Mouse (Mus musculus) heart, embryonic 13.5 days (tissue): ENCODE data around the gene Btg1. TPM values are rescaled to one million over a fixed set of nuclear protein-coding genes. Genes with fewer than 3 reads are reported as not detected.
A peak's percentile ranks its signal among the peaks of the same experiment; 100 is the strongest.

Experiments
- ATAC-seq: fragments of 200-750 bp; cut with Nextera tagmentation; 2 replicates; pipeline ENCODE4 v1.8.0; 2017; ENCODE audit warnings: moderate TSS enrichment; ENCODE audit not compliant: insufficient number of reproducible peaks, low FRiP score, low TSS enrichment; ENCODE audit errors: extremely low read depth
- H3K27ac ChIP-seq: fragments of 300-500 bp; sonication (generic); replicated peaks from 2 replicates; pipeline ENCODE4 v1.5.1; 2015; ENCODE audit warnings: moderate library complexity, mild to moderate bottlenecking, inconsistent platforms
- H3K27me3 ChIP-seq: fragments of 300-500 bp; sonication (generic); replicated peaks from 2 replicates; pipeline ENCODE4 v1.6.1; 2015; ENCODE audit warnings: mild to moderate bottlenecking, inconsistent platforms
- H3K36me3 ChIP-seq: fragments of 300-500 bp; sonication (generic); 2 replicates; pipeline ENCODE4 v1.6.1; 2015; ENCODE audit warnings: mild to moderate bottlenecking, inconsistent platforms
- H3K4me1 ChIP-seq: fragments of 300-500 bp; sonication (generic); 2 replicates; pipeline ENCODE4 v1.6.1; 2015; ENCODE audit warnings: inconsistent platforms
- H3K4me2 ChIP-seq: fragments of 300-500 bp; sonication (generic); 2 replicates; pipeline ENCODE4 v1.6.1; 2015; ENCODE audit warnings: inconsistent platforms, mild to moderate bottlenecking, moderate library complexity
- H3K4me3 ChIP-seq: fragments of 300-500 bp; sonication (generic); 2 replicates; pipeline ENCODE4 v1.5.1; 2015; ENCODE audit warnings: moderate library complexity, mild to moderate bottlenecking, inconsistent platforms
- H3K9ac ChIP-seq: fragments of 300-500 bp; sonication (generic); 2 replicates; pipeline ENCODE4 v1.6.1; 2015; ENCODE audit warnings: inconsistent platforms, mild to moderate bottlenecking, moderate library complexity
- H3K9me3 ChIP-seq: fragments of 300-500 bp; sonication (generic); 2 replicates; pipeline ENCODE4 v1.6.1; 2016; ENCODE audit warnings: inconsistent platforms
- WGBS: fragments of 180-500 bp; shearing (Covaris S2); methylation state at CpG from one replicate; pipeline ENCODE4 v1.1.7; 2015; ENCODE audit warnings: mixed read lengths; 5-methylcytosine and 5-hydroxymethylcytosine counted together
- polyA plus RNA-seq: library from polyadenylated mRNA; unstranded; fragments of >200 nt; fragmentation: Nextera tagmentation; extraction: Ambion mirVana; gene quantifications from 2 replicates; pipeline ENCODE4 v1.2.1, GENCODE M21; 2015

Gene Btg1
- 46.0 and 50.7 TPM in 2 replicates for polyA plus RNA-seq

GRCm38 (mm10) chr10:96616709-96617116 lies at the start of gene Btg1:
TSS of gene Btg1 (plus strand) at chr10:96617006.
- Histone ChIP-seq H3K9me3 (no peaks in the 10 kb centered on the region), H3K27ac (peak within 1 kb of the TSS; percentile 98), H3K9ac (peak within 1 kb of the TSS; percentile 100), H3K4me3 (peak within 1 kb of the TSS; percentile 100), H3K27me3 (no peaks in the 10 kb centered on the region), H3K4me2 (peak within 1 kb of the TSS; percentile 70), H3K4me1 (peaks cover 28% of the 10 kb centered on the region), H3K36me3 (peaks cover 21% of the 10 kb centered on the region)
- peak; percentile 94 for ATAC-seq
- WGBS = under 1% methylated on average over 37 of the region's 37 CpGs

- Histone ChIP-seq H3K4me2 (no peak overlapping the region), H3K4me1 (no peaks in the 10 kb centered on the region), H3K9ac (no peak overlapping the region), H3K9me3 (peaks cover 4% of the 10 kb centered on the region; the same call in 1 of the 2 replicates), H3K27me3 (no peaks in the 10 kb centered on the region), H3K27ac (no peak overlapping the region), H3K36me3 (no peaks in the 10 kb centered on the region), H3K4me3 (no peak overlapping the region)
- ATAC-seq = no peak
- WGBS = 36% methylated on average over 8 of the region's 8 CpGs
These were observed 47.3 kb upstream of the Btg1 start for GRCm38 (mm10) chr10:96569469-96569868.

- no peak for ATAC-seq
- 50% methylated on average over 4 of the region's 4 CpGs for WGBS
- no peak overlapping the region for H3K4me3 ChIP-seq
These were observed 45.6 kb upstream of the Btg1 start for GRCm38 (mm10) chr10:96571176-96571575.

GRCm38 (mm10) chr10:96574786-96575185 lies 42.0 kb upstream of the Btg1 start:
- ATAC-seq = no peak
- no peak overlapping the region for H3K4me3 ChIP-seq
- 83% methylated on average over 6 of the region's 6 CpGs for WGBS

More at GRCm38 (mm10) chr10:96571176-96571575, 45.6 kb upstream of the Btg1 start:
- H3K27me3 ChIP-seq = no peaks in the 10 kb centered on the region
- H3K9me3 ChIP-seq = peaks cover 4% of the 10 kb centered on the region; the same call in 1 of the 2 replicates
- H3K4me2 ChIP-seq = no peak overlapping the region
- H3K9ac ChIP-seq = no peak overlapping the region
- H3K4me1 ChIP-seq = no peaks in the 10 kb centered on the region
- H3K36me3 ChIP-seq = no peaks in the 10 kb centered on the region
- no peak overlapping the region for H3K27ac ChIP-seq

GRCm38 (mm10) chr10:96575338-96575737 lies 41.5 kb upstream of the Btg1 start:
- Histone ChIP-seq H3K27me3 (no peaks in the 10 kb centered on the region), H3K4me3 (no peak overlapping the region), H3K9ac (no peak overlapping the region), H3K27ac (no peak overlapping the region), H3K4me1 (no peaks in the 10 kb centered on the region), H3K9me3 (no peaks in the 10 kb centered on the region), H3K4me2 (no peak overlapping the region), H3K36me3 (no peaks in the 10 kb centered on the region)
- WGBS = 84% methylated on average over 5 of the region's 5 CpGs
- no peak for ATAC-seq

More at GRCm38 (mm10) chr10:96574786-96575185, 42.0 kb upstream of the Btg1 start:
- H3K27me3 ChIP-seq = no peaks in the 10 kb centered on the region
- H3K27ac ChIP-seq = no peak overlapping the region
- no peaks in the 10 kb centered on the region for H3K36me3 ChIP-seq
- no peaks in the 10 kb centered on the region for H3K9me3 ChIP-seq
- no peaks in the 10 kb centered on the region for H3K4me1 ChIP-seq
- no peak overlapping the region for H3K4me2 ChIP-seq
- no peak overlapping the region for H3K9ac ChIP-seq

GRCm38 (mm10) chr10:96578924-96579323 lies 37.9 kb upstream of the Btg1 start:
- ATAC-seq = no peak
- Histone ChIP-seq H3K9ac (no peak overlapping the region), H3K4me2 (no peak overlapping the region), H3K36me3 (no peaks in the 10 kb centered on the region), H3K4me3 (no peak overlapping the region), H3K27ac (no peak overlapping the region), H3K27me3 (no peaks in the 10 kb centered on the region), H3K4me1 (no peaks in the 10 kb centered on the region), H3K9me3 (no peaks in the 10 kb centered on the region)
- 82% methylated on average over 5 of the region's 5 CpGs for WGBS

GRCm38 (mm10) chr10:96579436-96579835 lies 37.4 kb upstream of the Btg1 start:
- Histone ChIP-seq H3K27me3 (no peaks in the 10 kb centered on the region), H3K9ac (no peak overlapping the region), H3K4me3 (no peak overlapping the region), H3K9me3 (no peaks in the 10 kb centered on the region), H3K4me1 (no peaks in the 10 kb centered on the region), H3K4me2 (no peak overlapping the region), H3K36me3 (no peaks in the 10 kb centered on the region), H3K27ac (no peak overlapping the region)
- no peak for ATAC-seq
- WGBS = 62% methylated on average over 4 of the region's 4 CpGs

GRCm38 (mm10) chr10:96580246-96580645 lies 36.6 kb upstream of the Btg1 start:
- no peak for ATAC-seq
- H3K27me3 ChIP-seq = no peaks in the 10 kb centered on the region
- 53% methylated on average over 7 of the region's 7 CpGs for WGBS

GRCm38 (mm10) chr10:96581232-96581631 lies 35.6 kb upstream of the Btg1 start:
- no peaks in the 10 kb centered on the region for H3K4me1 ChIP-seq
- 74% methylated on average over 6 of the region's 6 CpGs for WGBS
- no peaks in the 10 kb centered on the region for H3K36me3 ChIP-seq
- H3K9ac ChIP-seq = no peak overlapping the region
- H3K9me3 ChIP-seq = no peaks in the 10 kb centered on the region
- ATAC-seq = no peak
- no peaks in the 10 kb centered on the region for H3K27me3 ChIP-seq
- H3K4me2 ChIP-seq = no peak overlapping the region
- no peak overlapping the region for H3K27ac ChIP-seq
- H3K4me3 ChIP-seq = no peak overlapping the region

More at GRCm38 (mm10) chr10:96580246-96580645, 36.6 kb upstream of the Btg1 start:
- no peak overlapping the region for H3K27ac ChIP-seq
- no peak overlapping the region for H3K9ac ChIP-seq
- H3K36me3 ChIP-seq = no peaks in the 10 kb centered on the region
- no peak overlapping the region for H3K4me3 ChIP-seq
- no peaks in the 10 kb centered on the region for H3K9me3 ChIP-seq
- no peaks in the 10 kb centered on the region for H3K4me1 ChIP-seq
- no peak overlapping the region for H3K4me2 ChIP-seq

GRCm38 (mm10) chr10:96586191-96586880 lies 30.5 kb upstream of the Btg1 start:
- Histone ChIP-seq H3K4me2 (no peak overlapping the region), H3K36me3 (no peaks in the 10 kb centered on the region), H3K4me1 (no peaks in the 10 kb centered on the region), H3K9me3 (no peaks in the 10 kb centered on the region), H3K27me3 (no peaks in the 10 kb centered on the region), H3K27ac (no peak overlapping the region), H3K9ac (no peak overlapping the region), H3K4me3 (no peak overlapping the region)
- WGBS = 80% methylated on average over 4 of the region's 4 CpGs
- ATAC-seq = no peak

- 80% methylated on average over 4 of the region's 4 CpGs for WGBS
- Histone ChIP-seq H3K27ac (no peak overlapping the region), H3K4me3 (no peak overlapping the region), H3K27me3 (no peaks in the 10 kb centered on the region), H3K4me2 (no peak overlapping the region), H3K4me1 (no peaks in the 10 kb centered on the region), H3K9ac (no peak overlapping the region), H3K36me3 (no peaks in the 10 kb centered on the region), H3K9me3 (no peaks in the 10 kb centered on the region)
- no peak for ATAC-seq
These were observed 30.0 kb upstream of the Btg1 start for GRCm38 (mm10) chr10:96586881-96587217.

GRCm38 (mm10) chr10:96588233-96588632 lies 28.6 kb upstream of the Btg1 start:
- WGBS = 66% methylated on average over 6 of the region's 6 CpGs
- ATAC-seq = no peak
- H3K9ac ChIP-seq = no peak overlapping the region
- no peaks in the 10 kb centered on the region for H3K36me3 ChIP-seq
- no peaks in the 10 kb centered on the region for H3K4me1 ChIP-seq
- H3K27me3 ChIP-seq = no peaks in the 10 kb centered on the region
- no peak overlapping the region for H3K4me2 ChIP-seq
- no peaks in the 10 kb centered on the region for H3K9me3 ChIP-seq
- H3K27ac ChIP-seq = no peak overlapping the region
- no peak overlapping the region for H3K4me3 ChIP-seq
